Mouse (Mus musculus) embryonic fibroblast, embryonic 13.5 days (primary cell): ENCODE measurements around the gene Pbx1.

Experiments
- CTCF ChIP-seq: IDR thresholded peaks from 2 replicates; pipeline ENCODE4 v1.5.1; 2011; ENCODE audit warnings: mild to moderate bottlenecking, control low read depth, low read length, moderate library complexity, borderline replicate concordance; ENCODE audit not compliant: insufficient read depth
- POLR2A ChIP-seq: IDR thresholded peaks from 2 replicates; pipeline ENCODE4 v1.6.1; 2011; ENCODE audit warnings: low read depth, mild to moderate bottlenecking, control low read depth, low read length, moderate library complexity

DNA sequence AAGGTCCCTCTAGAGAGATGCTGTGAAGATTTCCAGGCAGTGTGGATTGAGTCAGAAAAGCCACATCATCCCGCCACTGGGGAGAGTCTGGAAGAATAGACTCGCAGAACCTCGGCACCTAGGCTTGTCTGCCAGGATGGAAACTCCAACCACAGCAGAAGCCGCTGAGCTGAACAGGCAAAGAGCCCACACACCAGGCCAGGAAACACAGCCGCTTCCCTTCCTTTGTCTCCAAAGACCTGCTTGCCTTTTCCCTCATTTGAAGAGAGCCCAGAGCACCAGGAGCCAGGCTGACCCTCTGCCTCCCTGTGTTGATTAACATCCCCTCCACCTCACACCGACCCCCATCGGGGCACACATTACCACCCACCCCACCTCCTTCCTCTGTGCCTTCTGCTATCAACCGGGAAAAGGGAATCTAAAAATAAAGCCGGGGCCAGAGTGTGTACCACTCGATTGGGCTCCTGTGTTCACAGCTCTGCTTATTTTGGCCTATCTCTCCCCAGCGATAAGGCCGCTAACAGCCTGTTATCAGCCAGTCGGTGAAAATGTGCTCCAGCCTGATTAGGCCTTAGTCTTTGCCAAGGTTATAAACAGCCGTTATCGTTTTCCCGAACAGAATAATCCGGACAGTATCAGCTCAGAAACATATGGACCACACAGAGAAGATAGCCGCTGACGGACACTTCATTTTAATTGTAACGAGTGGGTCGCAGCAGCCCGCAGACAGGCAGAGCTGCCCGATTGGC lies 144.1 kb downstream of the Pbx1 start:
- TF ChIP-seq CTCF (no peak), POLR2A (no peak)
